Mouse (Mus musculus) gastrocnemius, postnatal 4 days (tissue): ENCODE measurements around the gene Olfr818. TPM values are rescaled to one million over a fixed set of nuclear protein-coding genes. Genes with fewer than 3 reads are reported as not detected.
"Not testable (repeated sequence)": the region's sequence is repeated elsewhere in the genome, so short reads cannot be mapped to it uniquely, and the experiment has no call there.

ENCODE experiments used
- DNase-seq, 2 experiments: peaks; one replicate each; pipeline ENCODE4 v3.0.0; 2021 to 2022; ENCODE audit warnings: low spot score in 2 of 2, mixed read lengths in 2 of 2
- long read RNA-seq, 2 experiments: library from polyadenylated mRNA; stranded (forward); transcript quantifications; one replicate each; pipeline ENCODE4 v2.0.0; 2021
- total RNA-seq, 2 experiments: library from RNA; stranded (reverse); gene quantifications; 2 replicates each; pipeline ENCODE4 v1.2.3; 2021

Gene Olfr818
- not detected for total RNA-seq
- long read RNA-seq, experiment 1: 0 reads
- long read RNA-seq, experiment 2: 0 reads

- no peak for DNase-seq
Observed at GRCm38 (mm10) chr10:129949000-129949399, at the start of gene Olfr818. Olfr818 (minus strand) TSS chr10:129949100.

DNA sequence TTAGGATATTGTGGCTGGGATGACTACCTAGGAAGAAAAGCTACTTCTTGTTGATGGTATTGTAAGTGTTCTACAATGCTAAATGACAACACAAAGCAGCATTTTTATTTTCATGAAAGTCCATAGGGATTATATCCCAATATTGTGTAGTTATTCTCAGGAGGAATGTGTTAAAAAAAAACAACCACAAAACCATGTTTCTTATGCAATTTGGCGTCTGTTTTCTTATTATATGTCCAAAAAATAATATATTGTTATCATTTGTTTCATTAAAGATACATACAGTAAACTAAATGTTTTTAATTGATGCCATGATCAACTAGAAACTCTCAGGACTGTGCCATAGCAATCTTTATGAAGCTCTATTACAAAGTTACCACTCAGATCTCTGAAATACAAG is 36.1 kb upstream of the Olfr818 start, which contains the start of gene Gm10310:
Gene Gm10310 (minus strand): TSS at position 101 of the 400 bp plus-strand sequence.
- DNase-seq: not testable (repeated sequence)

DNA sequence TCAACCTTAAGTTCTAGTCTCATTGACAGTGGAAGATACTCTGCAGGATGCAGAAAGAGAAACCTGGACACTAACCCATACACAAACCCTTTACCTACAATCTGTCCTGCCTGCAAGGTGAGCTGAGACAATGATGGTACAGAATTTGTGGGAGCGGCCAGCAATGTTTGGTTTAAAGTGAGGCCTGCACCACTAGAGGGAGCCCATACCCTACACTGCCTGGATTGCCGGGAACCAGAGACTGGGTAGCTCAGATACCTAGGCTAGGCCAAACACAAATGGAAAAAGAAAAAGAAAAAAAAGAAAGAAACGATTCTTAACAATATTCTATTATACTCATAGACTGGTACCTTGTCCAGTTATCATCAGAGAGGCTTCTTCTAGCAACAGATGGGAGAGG is 33.0 kb upstream of the Olfr818 start:
- DNase-seq: not testable (repeated sequence)

DNA sequence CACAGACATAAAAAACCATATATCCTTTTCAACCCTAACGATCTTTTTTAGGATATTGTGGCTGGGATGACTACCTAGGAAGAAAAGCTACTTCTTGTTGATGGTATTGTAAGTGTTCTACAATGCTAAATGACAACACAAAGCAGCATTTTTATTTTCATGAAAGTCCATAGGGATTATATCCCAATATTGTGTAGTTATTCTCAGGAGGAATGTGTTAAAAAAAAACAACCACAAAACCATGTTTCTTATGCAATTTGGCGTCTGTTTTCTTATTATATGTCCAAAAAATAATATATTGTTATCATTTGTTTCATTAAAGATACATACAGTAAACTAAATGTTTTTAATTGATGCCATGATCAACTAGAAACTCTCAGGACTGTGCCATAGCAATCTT is 27.1 kb upstream of the Olfr818 start, which contains the start of gene Olfr247:
Gene Olfr247 (minus strand): TSS at position 101 of the 400 bp plus-strand sequence.
- DNase-seq: not testable (repeated sequence)

- DNase-seq: not testable (repeated sequence)
Observed at GRCm38 (mm10) chr10:129972994-129973393, 24.1 kb upstream of the Olfr818 start.

DNA sequence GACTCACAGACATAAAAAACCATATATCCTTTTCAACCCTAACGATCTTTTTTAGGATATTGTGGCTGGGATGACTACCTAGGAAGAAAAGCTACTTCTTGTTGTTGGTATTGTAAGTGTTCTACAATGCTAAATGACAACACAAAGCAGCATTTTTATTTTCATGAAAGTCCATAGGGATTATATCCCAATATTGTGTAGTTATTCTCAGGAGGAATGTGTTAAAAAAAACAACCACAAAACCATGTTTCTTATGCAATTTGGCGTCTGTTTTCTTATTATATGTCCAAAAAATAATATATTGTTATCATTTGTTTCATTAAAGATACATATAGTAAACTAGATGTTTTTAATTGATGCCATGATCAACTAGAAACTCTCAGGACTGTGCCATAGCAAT is 18.3 kb upstream of the Olfr818 start, which contains the start of gene Olfr819:
Gene Olfr819 (minus strand): TSS at position 101 of the 400 bp plus-strand sequence.
- DNase-seq: not testable (repeated sequence)

DNA sequence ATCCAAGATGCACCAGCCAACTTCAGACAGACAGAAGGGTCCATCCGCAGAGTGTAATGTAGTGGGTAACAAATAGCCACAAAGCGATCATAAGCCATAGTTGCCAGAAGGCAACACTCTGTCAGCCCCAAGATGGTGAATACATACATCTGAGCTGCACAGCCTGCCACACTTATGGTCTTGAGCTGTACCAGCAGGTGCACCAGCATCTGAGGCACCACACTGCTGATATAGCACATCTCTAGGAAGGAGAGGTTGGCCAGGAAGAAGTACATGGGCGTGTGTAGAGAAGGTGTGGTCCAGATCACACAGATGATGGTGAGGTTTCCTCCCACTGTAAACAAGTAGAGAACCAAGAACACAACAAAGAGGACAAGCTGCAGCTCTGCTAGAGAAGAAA is 17.3 kb upstream of the Olfr818 start:
- DNase-seq: not testable (repeated sequence)

DNA sequence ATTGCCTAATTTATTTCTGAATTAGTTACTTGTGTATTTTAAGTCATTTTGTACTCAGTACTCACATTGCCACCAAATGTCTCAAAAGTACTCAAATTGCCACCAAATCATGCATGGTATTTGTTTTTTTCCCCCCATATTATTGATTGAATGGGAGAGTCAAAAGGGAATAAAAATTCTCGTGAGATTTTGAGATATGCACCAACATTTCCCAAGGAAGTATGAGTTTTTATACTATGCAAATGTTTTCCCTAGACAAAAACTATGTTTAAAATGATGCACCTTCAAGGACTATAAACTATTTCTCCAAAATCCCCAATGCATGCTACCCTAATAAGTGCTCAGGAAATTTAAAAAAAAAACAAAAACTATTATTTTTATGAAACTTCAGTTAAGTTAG is 33.4 kb downstream of the Olfr818 start, which contains the start of gene Olfr816:
Gene Olfr816 (minus strand): TSS at position 101 of the 400 bp plus-strand sequence.
- DNase-seq: no peak

GRCm38 (mm10) chr10:129905767-129906166 is 43.1 kb downstream of the Olfr818 start, which contains the start of gene Olfr815:
Olfr815 (minus strand) TSS chr10:129905867.
- not testable (repeated sequence) for DNase-seq

Other genes with a start within 250 kb of the Olfr818 start
- gene Olfr804, start 245.9 kb downstream of the Olfr818 start, total RNA-seq: not detected
- gene Olfr805, start 219.7 kb downstream of the Olfr818 start, total RNA-seq: not detected
- gene Olfr806, start 207.2 kb downstream of the Olfr818 start, total RNA-seq: not detected
- gene Olfr807, start 191.3 kb downstream of the Olfr818 start, total RNA-seq: not detected
- gene Olfr808, start 183.6 kb downstream of the Olfr818 start, total RNA-seq: not detected
- gene Olfr809, start 174.5 kb downstream of the Olfr818 start, total RNA-seq: not detected
- gene Olfr810, start 154.2 kb downstream of the Olfr818 start, total RNA-seq: not detected
- gene Olfr811, start 144.7 kb downstream of the Olfr818 start, total RNA-seq: not detected
- gene Olfr812, start 103.0 kb downstream of the Olfr818 start, total RNA-seq: not detected
- not detected for gene Olfr813, start 93.7 kb downstream of the Olfr818 start, total RNA-seq
- gene Olfr814, start 69.2 kb downstream of the Olfr818 start, total RNA-seq: not detected
- gene Olfr815, start 43.2 kb downstream of the Olfr818 start, total RNA-seq: not detected
- gene Olfr816, start 33.5 kb downstream of the Olfr818 start, total RNA-seq: not detected
- not detected for gene Olfr819, start 18.2 kb upstream of the Olfr818 start, total RNA-seq
- not detected for gene Olfr247, start 27.0 kb upstream of the Olfr818 start, total RNA-seq
- not detected for gene Gm10310, start 36.0 kb upstream of the Olfr818 start, total RNA-seq
- gene Olfr820, start 63.5 kb upstream of the Olfr818 start, total RNA-seq: not detected
- gene Olfr821, start 81.2 kb upstream of the Olfr818 start, total RNA-seq: not detected
- not detected for gene Olfr822, start 122.1 kb upstream of the Olfr818 start, total RNA-seq
- gene Olfr823, start 166.3 kb upstream of the Olfr818 start, total RNA-seq: not detected
- not detected for gene Olfr824, start 180.9 kb upstream of the Olfr818 start, total RNA-seq
- not detected for gene Olfr825, start 217.7 kb upstream of the Olfr818 start, total RNA-seq
- gene Olfr826, start 235.1 kb upstream of the Olfr818 start, total RNA-seq: not detected